Comparison of ENCODE assay signal across 7 mouse cellular contexts in the genomic region with DNA sequence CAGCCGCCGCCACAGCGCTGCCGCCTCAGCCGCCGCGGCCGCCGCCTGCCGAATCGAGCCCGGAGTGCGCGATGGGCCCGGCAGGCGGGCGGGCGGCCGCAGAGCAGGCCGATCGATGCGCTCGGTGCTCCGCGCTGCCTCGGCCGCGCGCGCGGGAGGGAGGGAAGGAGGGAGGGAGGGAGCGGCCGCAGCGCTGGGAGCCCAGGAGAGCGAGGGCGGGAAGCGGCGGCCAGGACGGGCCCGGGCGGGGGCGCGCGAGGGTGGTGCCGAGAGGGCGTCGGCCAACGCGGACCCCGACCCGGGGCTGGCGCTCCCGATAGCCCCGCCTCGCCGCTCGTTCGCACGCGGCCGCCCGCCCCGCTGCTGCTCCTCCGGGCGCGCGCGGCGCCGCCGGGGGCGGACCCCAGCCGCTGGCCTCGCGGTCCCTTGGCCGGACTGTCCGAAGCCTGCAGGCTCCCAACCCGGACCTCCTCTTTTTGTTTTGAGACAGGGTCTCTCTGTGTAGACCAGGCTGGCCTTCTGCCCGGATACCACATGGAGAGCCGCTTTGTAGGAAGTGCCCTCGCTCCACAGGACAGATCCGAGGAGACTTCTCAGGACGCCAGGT. TPM values are rescaled to one million over a fixed set of nuclear protein-coding genes. Genes with fewer than 3 reads are reported as not detected.
DNase-seq lines count a peak whose midpoint lies in the region; ATAC-seq lines count a peak whose summit lies in the region.

TSS of gene Kras (minus strand) at position 55 of the 607 bp plus-strand sequence.

- H3K4me3 ChIP-seq in embryonic facial prominence, embryonic 11.5 days (ENCODE audit: low read depth, low read length), result peak within 1 kb of the TSS; percentile 92
- H3K4me3 ChIP-seq in limb, embryonic 11.5 days (ENCODE audit: low read depth, low read length), result peak within 1 kb of the TSS; percentile 82
- H3K4me3 ChIP-seq in midbrain, embryonic 14.5 days (replicated peaks; ENCODE audit: low read depth, low read length), result peak within 1 kb of the TSS; percentile 93

- under 1% methylated on average over 58 of the region's 83 CpGs for WGBS in embryonic facial prominence, embryonic 11.5 days
- WGBS in limb, embryonic 11.5 days, result under 1% methylated on average over 44 of the region's 83 CpGs
- WGBS in midbrain, embryonic 14.5 days, result under 1% methylated on average over 45 of the region's 83 CpGs

- H3K4me1 ChIP-seq in embryonic facial prominence, embryonic 11.5 days (ENCODE audit: control insufficient read depth, insufficient read depth, low read length), result peaks cover 3% of the 10 kb centered on the region; the same call in 1 of the 2 replicates
- no peaks in the 10 kb centered on the region for H3K4me1 ChIP-seq in limb, embryonic 11.5 days (ENCODE audit: control insufficient read depth, insufficient read depth, low read length)
- H3K4me1 ChIP-seq in midbrain, embryonic 14.5 days (ENCODE audit: control insufficient read depth, insufficient read depth, low read length), result peaks cover 8% of the 10 kb centered on the region

- peak within 1 kb of the TSS; percentile 94 for H3K9ac ChIP-seq in embryonic facial prominence, embryonic 11.5 days (replicated peaks; ENCODE audit: low read length)
- peak within 1 kb of the TSS; percentile 94 for H3K9ac ChIP-seq in limb, embryonic 11.5 days (ENCODE audit: low read length)
- H3K9ac ChIP-seq in midbrain, embryonic 14.5 days (replicated peaks; ENCODE audit: low read length), result peak within 1 kb of the TSS; percentile 90

- DNase-seq in adrenal gland, postnatal 14 days, result peak; percentile 96
- DNase-seq in embryonic facial prominence, embryonic 11.5 days (ENCODE audit: low spot score), result peak; percentile 95
- peak; percentile 99 for DNase-seq in heart, adult 11 months
- peak; percentile 89 for DNase-seq in kidney, adult 18-20 months
- DNase-seq in limb, embryonic 11.5 days (ENCODE audit: low spot score), result peak; percentile 96
- peak; percentile 97 for DNase-seq in midbrain, embryonic 14.5 days
- DNase-seq in spleen, adult 18-20 months, result peak; percentile 82 to 90

- ATAC-seq in embryonic facial prominence, embryonic 11.5 days (replicated peaks; ENCODE audit: insufficient number of reproducible peaks, low FRiP score, low TSS enrichment, low read depth), result peak; percentile 95
- ATAC-seq in limb, embryonic 11.5 days (ENCODE audit: insufficient number of reproducible peaks, low FRiP score, low TSS enrichment, low read depth), result peak; percentile 96
- peak; percentile 92 for ATAC-seq in midbrain, embryonic 14.5 days (ENCODE audit: low FRiP score, low TSS enrichment)

- no peaks in the 10 kb centered on the region for H3K27me3 ChIP-seq in embryonic facial prominence, embryonic 11.5 days (ENCODE audit: control insufficient read depth, insufficient read depth, low read length)
- H3K27me3 ChIP-seq in limb, embryonic 11.5 days (ENCODE audit: control insufficient read depth, insufficient read depth, low read length), result no peaks in the 10 kb centered on the region
- no peaks in the 10 kb centered on the region for H3K27me3 ChIP-seq in midbrain, embryonic 14.5 days (ENCODE audit: control insufficient read depth, insufficient read depth, low read length)

- no peaks in the 10 kb centered on the region for H3K9me3 ChIP-seq in embryonic facial prominence, embryonic 11.5 days (replicated peaks; ENCODE audit: control insufficient read depth, low read length)
- no peaks in the 10 kb centered on the region for H3K9me3 ChIP-seq in limb, embryonic 11.5 days (ENCODE audit: control insufficient read depth, low read length)
- H3K9me3 ChIP-seq in midbrain, embryonic 14.5 days (ENCODE audit: control insufficient read depth, low read length), result no peaks in the 10 kb centered on the region

- peak within 1 kb of the TSS; percentile 78 for H3K4me2 ChIP-seq in embryonic facial prominence, embryonic 11.5 days (ENCODE audit: low read depth, low read length)
- H3K4me2 ChIP-seq in limb, embryonic 11.5 days (ENCODE audit: low read depth, severe bottlenecking), result peak within 1 kb of the TSS; percentile 53
- peak within 1 kb of the TSS; percentile 86 for H3K4me2 ChIP-seq in midbrain, embryonic 14.5 days (ENCODE audit: low read length)

- no peaks in the 10 kb centered on the region for H3K36me3 ChIP-seq in embryonic facial prominence, embryonic 11.5 days (replicated peaks; ENCODE audit: control insufficient read depth, insufficient read depth, low read depth, low read length)
- no peaks in the 10 kb centered on the region for H3K36me3 ChIP-seq in limb, embryonic 11.5 days (ENCODE audit: control insufficient read depth, insufficient read depth, low read length)
- 0 out of 2 replicates have a peak, but pooled peaks cover 9% of the 10 kb centered on the region for H3K36me3 ChIP-seq in midbrain, embryonic 14.5 days (ENCODE audit: control insufficient read depth, insufficient read depth, low read length)

- H3K27ac ChIP-seq in embryonic facial prominence, embryonic 11.5 days (replicated peaks; ENCODE audit: low read depth, low read length), result peak within 1 kb of the TSS; percentile 75
- H3K27ac ChIP-seq in limb, embryonic 11.5 days (replicated peaks; ENCODE audit: low read depth, low read length), result peak within 1 kb of the TSS; percentile 75
- H3K27ac ChIP-seq in midbrain, embryonic 14.5 days (replicated peaks; ENCODE audit: low read depth, low read length), result peak within 1 kb of the TSS; percentile 88

RNA-seq across cellular contexts. Expression of gene Kras, which starts in this region (rescaled TPM):
- 45.6 and 48.7 TPM in 2 replicates for total RNA-seq in adrenal gland, postnatal 14 days (2021)
- polyA plus RNA-seq in embryonic facial prominence, embryonic 11.5 days (2014; fragmentation: Nextera tagmentation; extraction: Ambion mirVana), result 100 and 116 TPM in 2 replicates
- 94.8 and 106 TPM in 2 replicates for polyA plus RNA-seq in limb, embryonic 11.5 days (2014; fragmentation: Nextera tagmentation; extraction: Ambion mirVana)
- 115 and 120 TPM in 2 replicates for polyA plus RNA-seq in midbrain, embryonic 14.5 days (2014; fragmentation: Nextera tagmentation; extraction: Ambion mirVana)

Comparison
In these comparisons a context has a peak if more than half of its experiments do, and no peak if none do; other contexts are left out.
1. Peak in every context shown above with its lines: DNase-seq, ATAC-seq, H3K4me3 ChIP-seq and H3K27ac ChIP-seq.